Mouse (Mus musculus): ENCODE data around the gene Cwh43. TPM values are rescaled to one million over a fixed set of nuclear protein-coding genes. Genes with fewer than 3 reads are reported as not detected.

Gene Cwh43
- polyA plus RNA-seq, 1 experiment from 2014 or later: 0.20 TPM

DNA sequence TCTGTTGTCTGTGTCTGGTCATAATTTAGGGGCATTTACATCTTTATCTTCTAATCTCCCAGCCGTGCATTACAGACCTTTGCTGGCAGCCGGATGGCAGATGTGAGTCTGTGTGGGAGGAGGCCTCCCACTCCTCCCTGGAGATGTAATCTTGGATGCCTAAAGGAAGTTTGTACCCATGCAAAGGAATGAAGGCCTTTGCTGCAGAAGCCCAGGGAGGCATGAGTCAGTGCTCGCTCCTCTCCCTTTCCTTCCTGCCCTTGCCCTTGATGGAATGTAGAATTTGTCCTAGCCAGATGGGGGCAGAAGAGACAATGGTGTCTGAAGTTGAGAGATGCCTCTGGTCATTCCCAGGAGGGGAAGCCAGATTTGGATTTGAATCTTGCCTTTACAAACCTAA lies 32.7 kb upstream of the Cwh43 start:
- H3K4me2 ChIP-seq (replicated peaks): no peak overlapping the region
- no peak overlapping the region for H3K27ac ChIP-seq (replicated peaks)
- H3K4me1 ChIP-seq: peaks cover 9% of the 10 kb centered on the region; the same call in 1 of the 2 replicates
- WGBS: 53% methylated on average over 3 of the region's 3 CpGs
- H3K27me3 ChIP-seq: peaks cover 24% of the 10 kb centered on the region
- no peak overlapping the region for H3K9ac ChIP-seq (replicated peaks)
- ATAC-seq (ENCODE audit: low FRiP score, low read depth): no peak
- no peaks in the 10 kb centered on the region for H3K9me3 ChIP-seq
- no peak overlapping the region for H3K4me3 ChIP-seq
- H3K36me3 ChIP-seq: no peaks in the 10 kb centered on the region

DNA sequence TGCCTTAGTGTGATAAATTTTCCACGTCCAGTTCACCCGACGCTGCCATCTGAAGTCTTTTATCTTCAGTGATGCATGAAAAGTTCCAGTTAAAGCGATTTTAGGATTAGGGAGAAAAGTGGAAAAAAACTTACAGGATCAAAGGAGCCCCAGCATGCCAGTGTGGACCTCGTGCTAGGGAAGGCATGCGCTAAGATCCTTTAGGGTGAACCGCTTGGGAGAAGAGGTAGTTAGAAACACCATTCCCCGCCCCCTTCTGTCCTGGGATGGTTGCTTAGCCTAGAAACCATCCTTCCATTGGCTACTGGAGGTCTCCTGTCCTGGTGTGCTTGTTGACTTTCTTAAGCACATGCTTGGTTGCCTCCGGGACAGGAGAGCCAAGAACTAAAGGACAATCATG lies 29.8 kb upstream of the Cwh43 start:
- WGBS: 38% methylated on average over 9 of the region's 9 CpGs
- ATAC-seq (ENCODE audit: low FRiP score, low read depth): peak; percentile 58; the same call in 1 of the 2 replicates
- H3K27me3 ChIP-seq: peaks cover 30% of the 10 kb centered on the region
- H3K9ac ChIP-seq (replicated peaks): no peak overlapping the region
- no peaks in the 10 kb centered on the region for H3K36me3 ChIP-seq
- H3K4me3 ChIP-seq: no peak overlapping the region
- no peaks in the 10 kb centered on the region for H3K9me3 ChIP-seq
- no peak overlapping the region for H3K27ac ChIP-seq (replicated peaks)
- no peak overlapping the region for H3K4me2 ChIP-seq (replicated peaks)
- H3K4me1 ChIP-seq: peaks cover 9% of the 10 kb centered on the region; the same call in 1 of the 2 replicates

DNA sequence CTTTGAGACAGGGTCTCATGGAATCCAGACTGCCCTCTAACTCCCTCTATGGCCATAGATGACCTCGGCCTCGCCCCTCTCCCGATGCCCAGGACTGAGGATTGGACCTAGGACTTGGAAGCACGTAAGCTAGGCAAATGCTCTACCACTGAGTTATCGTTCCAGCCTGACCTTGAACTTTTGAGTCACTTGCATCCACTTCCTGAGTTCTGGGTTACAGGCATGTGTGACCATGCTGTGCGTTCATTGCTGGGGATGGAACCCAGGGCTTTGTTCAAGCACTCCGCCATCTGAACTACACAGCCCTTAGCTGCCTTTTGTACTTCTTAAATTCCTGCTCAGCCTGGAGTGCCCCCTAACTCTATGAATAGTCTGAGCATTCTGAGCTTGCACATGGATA lies 29.4 kb upstream of the Cwh43 start:
- Histone ChIP-seq H3K27me3 (peaks cover 33% of the 10 kb centered on the region), H3K4me3 (no peak overlapping the region), H3K27ac (replicated peaks) (no peak overlapping the region), H3K4me1 (peaks cover 9% of the 10 kb centered on the region; the same call in 1 of the 2 replicates), H3K4me2 (replicated peaks) (no peak overlapping the region), H3K9me3 (no peaks in the 10 kb centered on the region), H3K9ac (replicated peaks) (no peak overlapping the region), H3K36me3 (no peaks in the 10 kb centered on the region)
- no peak for ATAC-seq (ENCODE audit: low FRiP score, low read depth)
- 77% methylated on average over 7 of the region's 7 CpGs for WGBS

DNA sequence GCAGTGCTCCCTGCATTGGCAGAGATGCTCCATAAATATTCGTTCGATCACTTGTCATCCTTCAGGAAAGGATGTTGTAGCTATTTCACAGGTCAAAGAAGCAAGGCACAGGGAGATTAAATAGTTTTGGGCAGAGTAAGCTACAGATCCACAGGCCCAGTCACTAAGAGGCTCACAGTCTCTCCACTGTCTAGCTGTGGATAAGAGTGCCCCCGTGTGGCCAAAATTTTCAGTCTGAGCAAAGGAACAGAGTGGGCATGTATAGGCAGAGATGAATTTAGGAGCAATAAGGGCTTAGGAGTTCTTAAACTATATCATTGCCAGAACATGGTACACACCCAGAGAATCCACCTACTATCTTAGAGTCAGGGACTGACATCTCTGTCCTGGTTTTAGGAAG lies 26.0 kb upstream of the Cwh43 start:
- H3K27ac ChIP-seq (replicated peaks): no peak overlapping the region
- H3K4me2 ChIP-seq (replicated peaks): no peak overlapping the region
- no peak overlapping the region for H3K4me3 ChIP-seq
- peaks cover 12% of the 10 kb centered on the region; the same call in 1 of the 2 replicates for H3K4me1 ChIP-seq
- H3K27me3 ChIP-seq: peaks cover 30% of the 10 kb centered on the region
- WGBS: 26% methylated on average over 3 of the region's 3 CpGs
- H3K36me3 ChIP-seq: no peaks in the 10 kb centered on the region
- H3K9ac ChIP-seq (replicated peaks): no peak overlapping the region
- no peaks in the 10 kb centered on the region for H3K9me3 ChIP-seq
- ATAC-seq (ENCODE audit: low FRiP score, low read depth): peak; percentile 65; the same call in 1 of the 2 replicates

DNA sequence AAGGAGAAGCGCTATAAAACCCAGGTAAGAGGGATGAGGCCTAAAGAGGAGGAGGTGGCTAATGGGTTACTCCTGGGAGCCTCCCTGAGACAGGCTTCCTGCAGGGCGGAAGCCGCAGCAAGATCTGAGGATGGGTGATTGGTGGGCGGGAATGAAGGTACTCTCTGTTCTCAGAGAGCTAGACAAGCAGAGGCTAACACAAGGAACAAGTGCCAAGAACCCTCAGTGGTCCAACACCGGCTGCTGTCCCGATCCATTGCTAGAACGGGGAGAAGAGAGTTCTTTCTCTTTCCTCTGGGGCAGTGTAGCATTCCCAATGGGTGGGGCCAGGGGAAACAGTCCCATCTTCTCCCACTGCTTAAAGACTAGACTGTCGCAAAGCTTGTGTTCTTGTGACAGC lies 25.0 kb upstream of the Cwh43 start:
- ATAC-seq (ENCODE audit: low FRiP score, low read depth): no peak
- Histone ChIP-seq H3K4me2 (replicated peaks) (no peak overlapping the region), H3K4me1 (peaks cover 8% of the 10 kb centered on the region; the same call in 1 of the 2 replicates), H3K9ac (replicated peaks) (no peak overlapping the region), H3K27me3 (peaks cover 27% of the 10 kb centered on the region), H3K36me3 (no peaks in the 10 kb centered on the region), H3K4me3 (no peak overlapping the region), H3K27ac (replicated peaks) (no peak overlapping the region), H3K9me3 (no peaks in the 10 kb centered on the region)
- 62% methylated on average over 8 of the region's 8 CpGs for WGBS

DNA sequence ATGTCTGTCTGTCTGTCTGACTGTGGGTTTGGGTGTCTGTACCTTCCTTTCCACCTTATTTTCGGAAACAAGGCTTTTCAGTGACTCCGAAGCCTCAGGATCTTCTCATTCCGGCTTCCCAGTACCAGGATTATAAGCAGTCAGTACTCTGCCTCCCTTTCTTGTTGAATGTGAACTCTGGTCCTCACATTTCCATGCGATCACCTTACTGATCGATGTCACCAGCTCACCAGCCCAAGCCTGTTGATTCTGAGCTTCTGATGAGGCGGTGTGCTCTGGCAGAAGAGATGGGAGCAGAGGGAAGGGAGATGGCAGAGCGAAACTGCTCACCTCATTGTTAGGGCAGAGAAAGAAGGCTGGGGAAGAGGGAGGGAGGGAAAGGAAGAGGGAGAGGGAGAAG lies 24.4 kb upstream of the Cwh43 start:
- no peak for ATAC-seq (ENCODE audit: low FRiP score, low read depth)
- Histone ChIP-seq H3K9ac (replicated peaks) (no peak overlapping the region), H3K27ac (replicated peaks) (no peak overlapping the region), H3K4me2 (replicated peaks) (no peak overlapping the region), H3K9me3 (no peaks in the 10 kb centered on the region), H3K36me3 (no peaks in the 10 kb centered on the region), H3K27me3 (peaks cover 27% of the 10 kb centered on the region), H3K4me1 (peaks cover 4% of the 10 kb centered on the region; the same call in 1 of the 2 replicates), H3K4me3 (no peak overlapping the region)
- WGBS: 78% methylated on average over 7 of the region's 7 CpGs

DNA sequence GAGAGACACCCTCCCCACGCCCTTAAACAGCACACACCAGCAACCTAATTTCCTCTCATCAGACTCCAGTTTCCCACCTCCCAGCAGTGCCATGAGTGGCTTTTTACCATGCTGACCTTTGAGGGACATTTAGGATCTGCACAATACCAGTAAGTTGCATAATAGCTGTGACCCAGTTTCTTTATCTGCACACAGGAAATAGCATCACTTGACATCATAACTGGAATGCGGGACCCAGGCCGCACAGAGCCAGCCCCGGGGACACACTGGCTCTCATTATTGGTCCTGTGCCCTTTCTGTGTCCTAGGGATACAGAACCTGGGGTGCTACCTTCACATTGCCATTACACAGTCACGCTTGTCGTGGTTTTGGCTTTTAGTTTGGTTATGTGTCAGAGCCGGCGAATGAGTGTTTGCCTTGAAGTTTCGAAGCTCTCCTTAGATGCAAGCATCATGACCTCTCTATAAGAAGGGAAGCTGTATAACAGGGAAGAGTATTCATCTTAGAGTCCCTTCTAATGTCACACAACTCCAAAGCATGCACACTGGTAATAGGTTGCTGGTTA lies 23.8 kb upstream of the Cwh43 start:
- ATAC-seq (ENCODE audit: low FRiP score, low read depth): no peak
- WGBS: 84% methylated on average over 9 of the region's 9 CpGs

DNA sequence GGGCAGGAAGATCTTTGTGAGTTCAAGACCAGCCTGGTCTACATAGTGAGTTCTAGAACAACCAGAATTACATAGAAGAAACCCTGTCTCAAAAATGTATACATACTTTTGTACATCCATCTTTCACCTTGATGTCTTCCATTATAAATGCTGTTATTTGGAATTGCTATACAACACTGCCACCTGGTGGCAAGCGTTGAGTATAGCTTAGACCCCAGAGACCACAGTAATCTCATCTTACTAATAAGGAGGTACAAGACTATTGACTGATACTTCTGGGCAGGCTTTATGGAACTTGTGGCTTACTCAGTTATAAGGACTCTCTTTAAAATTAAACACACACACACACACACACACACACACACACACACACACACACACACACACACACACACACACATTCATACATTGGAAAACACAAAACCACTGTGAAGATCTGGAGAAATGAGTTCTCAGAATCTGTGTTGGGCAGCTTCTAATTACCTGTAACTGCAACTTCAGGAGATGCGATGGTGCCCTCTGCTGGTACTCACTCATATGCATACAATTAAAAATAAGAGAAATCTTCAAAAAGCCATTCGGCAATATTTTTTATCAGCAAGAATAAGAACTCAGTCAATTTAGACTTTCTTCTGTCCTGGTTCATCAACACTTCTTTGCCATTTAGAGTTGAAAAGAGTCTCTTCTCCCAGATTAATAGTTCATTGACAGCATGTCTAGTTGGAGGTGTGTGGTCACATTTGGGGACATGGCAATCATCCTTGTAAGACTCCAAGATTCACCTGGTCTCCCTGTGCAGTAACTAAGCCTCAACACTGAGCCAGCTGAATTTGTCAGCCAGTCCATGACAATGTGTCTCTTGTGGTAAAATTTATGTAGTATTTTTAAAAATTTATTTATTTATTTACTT lies 22.9 kb upstream of the Cwh43 start:
- no peaks in the 10 kb centered on the region for H3K9me3 ChIP-seq
- peaks cover 4% of the 10 kb centered on the region; the same call in 1 of the 2 replicates for H3K4me1 ChIP-seq
- peaks cover 27% of the 10 kb centered on the region for H3K27me3 ChIP-seq
- peak; percentile 35; the same call in 1 of the 2 replicates for ATAC-seq (ENCODE audit: low FRiP score, low read depth)
- H3K9ac ChIP-seq (replicated peaks): no peak overlapping the region
- no peak overlapping the region for H3K4me2 ChIP-seq (replicated peaks)
- no peak overlapping the region for H3K27ac ChIP-seq (replicated peaks)
- H3K36me3 ChIP-seq: no peaks in the 10 kb centered on the region
- WGBS: 29% methylated on average over 3 of the region's 3 CpGs
- no peak overlapping the region for H3K4me3 ChIP-seq

More for the DNA sequence above, 23.8 kb upstream of the Cwh43 start:
- Histone ChIP-seq H3K36me3 (no peaks in the 10 kb centered on the region), H3K4me2 (replicated peaks) (no peak overlapping the region), H3K9me3 (no peaks in the 10 kb centered on the region), H3K9ac (replicated peaks) (no peak overlapping the region), H3K4me1 (peaks cover 4% of the 10 kb centered on the region; the same call in 1 of the 2 replicates), H3K4me3 (no peak overlapping the region), H3K27ac (replicated peaks) (no peak overlapping the region), H3K27me3 (peaks cover 27% of the 10 kb centered on the region)

DNA sequence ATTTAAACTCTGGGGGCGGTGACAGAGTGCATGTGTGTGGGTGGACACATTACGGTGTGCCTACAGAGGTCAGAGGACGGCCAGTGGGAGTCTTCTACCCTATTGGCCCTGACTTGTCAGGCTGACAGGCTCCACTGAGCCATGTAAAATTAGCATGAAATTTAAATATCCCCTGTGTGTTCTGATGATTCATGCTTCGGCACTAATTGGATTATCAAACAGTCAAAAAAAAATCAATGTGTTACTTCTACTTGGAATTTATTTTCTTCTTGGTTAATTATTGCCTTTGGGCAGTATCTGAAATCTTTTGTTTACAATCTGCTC lies 22.3 kb upstream of the Cwh43 start:
- Histone ChIP-seq H3K4me3 (no peak overlapping the region), H3K9me3 (no peaks in the 10 kb centered on the region), H3K4me1 (peaks cover 4% of the 10 kb centered on the region; the same call in 1 of the 2 replicates), H3K36me3 (no peaks in the 10 kb centered on the region), H3K27me3 (peaks cover 24% of the 10 kb centered on the region), H3K27ac (replicated peaks) (no peak overlapping the region), H3K9ac (replicated peaks) (no peak overlapping the region), H3K4me2 (replicated peaks) (no peak overlapping the region)
- ATAC-seq (ENCODE audit: low FRiP score, low read depth): peak; percentile 81
- WGBS: 37% methylated on average over 4 of the region's 4 CpGs

DNA sequence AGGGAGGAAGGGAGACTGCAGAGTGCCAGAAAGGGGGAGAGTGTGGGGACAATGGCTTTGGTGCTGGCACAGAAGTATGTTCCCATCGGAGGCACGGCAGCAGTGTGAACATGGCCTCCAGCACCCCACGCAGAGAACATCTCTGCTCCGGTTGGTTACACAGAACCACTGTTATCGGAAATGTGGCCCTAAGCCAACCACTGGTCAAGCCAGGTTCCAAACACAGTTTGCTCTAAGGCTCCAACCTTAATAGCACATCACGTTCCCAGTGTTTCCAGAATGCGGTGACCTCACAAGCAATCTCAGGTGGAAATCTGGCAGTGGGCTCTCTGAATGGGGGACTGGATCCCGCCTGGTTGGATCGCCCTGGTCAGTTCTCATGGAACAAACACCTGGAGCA lies 12.8 kb upstream of the Cwh43 start:
- WGBS: 93% methylated on average over 9 of the region's 9 CpGs
- Histone ChIP-seq H3K9ac (replicated peaks) (no peak overlapping the region), H3K9me3 (no peaks in the 10 kb centered on the region), H3K4me2 (replicated peaks) (no peak overlapping the region), H3K36me3 (no peaks in the 10 kb centered on the region), H3K27ac (replicated peaks) (no peak overlapping the region), H3K27me3 (no peaks in the 10 kb centered on the region), H3K4me3 (no peak overlapping the region), H3K4me1 (no peaks in the 10 kb centered on the region)
- ATAC-seq (ENCODE audit: low FRiP score, low read depth): no peak

DNA sequence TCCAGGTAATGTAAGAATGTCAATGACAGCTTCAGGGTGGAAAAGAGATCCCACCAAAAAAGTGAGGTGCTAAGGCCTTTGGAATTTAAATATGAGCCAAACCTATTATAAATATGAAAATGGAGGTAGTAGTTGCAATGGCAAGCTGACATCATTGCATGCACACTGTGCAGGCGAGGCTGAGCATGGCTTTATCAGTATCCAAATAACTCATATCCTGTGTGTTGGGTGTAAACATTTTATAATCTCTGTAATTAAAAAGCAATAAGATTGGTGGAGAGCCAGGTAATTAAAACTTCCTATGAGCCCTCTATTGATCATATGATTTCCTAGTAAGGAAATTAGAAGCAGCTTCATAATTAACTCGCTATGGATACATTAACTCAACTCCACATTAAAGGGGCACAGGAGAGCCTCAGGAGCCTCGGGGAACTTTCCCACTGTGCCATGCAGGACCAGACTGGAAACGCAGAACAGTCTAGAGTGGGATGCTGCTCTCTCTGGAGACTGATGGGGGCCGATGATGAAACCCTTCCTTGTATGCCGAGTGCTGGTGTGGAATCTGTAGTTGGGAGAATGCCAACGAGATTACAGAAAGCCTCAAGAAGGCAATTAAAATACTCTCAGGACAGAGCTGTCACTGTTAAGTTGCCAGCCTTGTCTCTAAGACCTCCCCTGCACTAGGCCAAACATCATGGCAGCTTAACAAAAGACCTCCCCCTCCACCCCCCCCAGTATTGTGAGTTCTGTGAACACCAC lies 5.9 kb upstream of the Cwh43 start:
- Histone ChIP-seq H3K27ac (replicated peaks) (no peak overlapping the region), H3K4me2 (replicated peaks) (no peak overlapping the region), H3K9ac (replicated peaks) (no peak overlapping the region), H3K27me3 (peaks cover 12% of the 10 kb centered on the region), H3K36me3 (no peaks in the 10 kb centered on the region), H3K9me3 (no peaks in the 10 kb centered on the region), H3K4me1 (no peaks in the 10 kb centered on the region), H3K4me3 (no peak overlapping the region)
- peak; percentile 68; the same call in 1 of the 2 replicates for ATAC-seq (ENCODE audit: low FRiP score, low read depth)
- WGBS: 69% methylated on average over 7 of the region's 7 CpGs

DNA sequence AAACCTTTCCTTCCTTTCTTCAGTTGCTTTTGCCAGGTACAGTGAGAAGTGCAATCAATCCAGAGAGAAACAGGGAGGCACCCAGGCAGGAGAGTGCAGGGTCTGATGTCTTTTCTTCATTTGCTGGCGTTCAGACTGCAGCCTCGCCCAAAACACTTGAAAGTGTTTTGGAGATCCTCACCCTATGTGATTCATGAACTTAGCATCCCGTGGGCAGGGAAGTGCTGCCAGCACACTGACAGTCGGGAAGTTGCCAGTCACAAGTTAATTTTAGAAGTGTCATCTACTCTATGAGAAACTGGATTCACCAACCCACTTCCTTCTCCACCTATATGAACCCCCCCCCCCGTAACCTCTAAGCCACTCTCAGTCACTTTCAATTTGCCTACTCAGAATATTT lies 4.5 kb upstream of the Cwh43 start:
- H3K4me1 ChIP-seq: peaks cover 7% of the 10 kb centered on the region
- ATAC-seq (ENCODE audit: low FRiP score, low read depth): no peak

More for the DNA sequence above, 4.5 kb upstream of the Cwh43 start:
- H3K9me3 ChIP-seq: no peaks in the 10 kb centered on the region
- WGBS: 81% methylated on average over 5 of the region's 5 CpGs
- peaks cover 25% of the 10 kb centered on the region for H3K27me3 ChIP-seq
- H3K36me3 ChIP-seq: no peaks in the 10 kb centered on the region
- no peak overlapping the region for H3K9ac ChIP-seq (replicated peaks)
- H3K4me2 ChIP-seq (replicated peaks): no peak overlapping the region
- H3K27ac ChIP-seq (replicated peaks): no peak overlapping the region
- H3K4me3 ChIP-seq: no peak overlapping the region

Measured in midbrain, embryonic 12.5 days (tissue).